Mouse (Mus musculus) CH12.LX (cell line): ENCODE results near the gene Cryaa. TPM values are rescaled to one million over a fixed set of nuclear protein-coding genes. Genes with fewer than 3 reads are reported as not detected.
"Not testable (repeated sequence)": the region's sequence is repeated elsewhere in the genome, so short reads cannot be mapped to it uniquely, and the experiment has no call there.

Source experiments
- DNase-seq: peaks from one replicate; pipeline ENCODE4 v3.0.0-alpha.2; 2013; ENCODE audit errors: extremely low read depth
- H3K27ac ChIP-seq: 2 replicates; pipeline ENCODE4 v1.5.1; 2012; ENCODE audit warnings: low read depth, mild to moderate bottlenecking, control low read depth, moderate library complexity; ENCODE audit not compliant: insufficient read depth
- H3K27me3 ChIP-seq: replicated peaks from 2 replicates; pipeline ENCODE3; 2012; ENCODE audit warnings: inconsistent platforms
- H3K36me3 ChIP-seq, 2 experiments: replicated peaks in 1 of 2; 2 replicates each; pipeline versions ENCODE3 to v1.6.1; 2012; ENCODE audit warnings: inconsistent platforms in 1 of 2, low read length in 1 of 2, mild to moderate bottlenecking in 1 of 2, mixed read lengths in 1 of 2, moderate library complexity in 1 of 2; ENCODE audit not compliant: control insufficient read depth in 1 of 2, insufficient read depth in 1 of 2
- H3K4me1 ChIP-seq, 2 experiments: 2 replicates each; pipeline ENCODE4 v1.6.1; 2012; ENCODE audit warnings: inconsistent platforms in 1 of 2, moderate library complexity in 1 of 2; ENCODE audit not compliant: insufficient read depth in 2 of 2, control insufficient read depth in 1 of 2
- H3K4me2 ChIP-seq: 2 replicates; pipeline ENCODE4 v1.6.1; 2012; ENCODE audit warnings: low read depth, mild to moderate bottlenecking, control low read depth; ENCODE audit not compliant: poor library complexity, insufficient read depth, severe bottlenecking
- H3K4me3 ChIP-seq, 3 experiments: fragments of 150-350 bp in 1 of 3; sonication (generic) in 1 of 3; replicated peaks in 1 of 3; 2 replicates each; pipeline versions ENCODE3 to v1.5.1; 2011 to 2012; ENCODE audit warnings: low read depth in 2 of 3, low read length in 2 of 3, mild to moderate bottlenecking in 2 of 3, moderate library complexity in 2 of 3, control low read depth in 1 of 3, improper control_type of control experiment in 1 of 3, inconsistent platforms in 1 of 3, mixed read lengths in 1 of 3; ENCODE audit not compliant: poor library complexity in 1 of 3
- H3K79me2 ChIP-seq: replicated peaks from 2 replicates; pipeline ENCODE4 v1.6.1; 2012; ENCODE audit warnings: mild to moderate bottlenecking, moderate library complexity; ENCODE audit not compliant: control insufficient read depth, poor library complexity, insufficient read depth, severe bottlenecking; ENCODE audit errors: extremely low read depth
- H3K9ac ChIP-seq: 2 replicates; pipeline ENCODE4 v1.6.1; 2012; ENCODE audit warnings: low read depth, mild to moderate bottlenecking, control low read depth, moderate library complexity; ENCODE audit not compliant: insufficient read depth
- H3K9me3 ChIP-seq: replicated peaks from 2 replicates; pipeline ENCODE3; 2012; ENCODE audit warnings: low read length, inconsistent platforms, mixed read lengths
- E2F4 ChIP-seq: IDR thresholded peaks from 2 replicates; pipeline ENCODE4 v1.6.1; 2011; ENCODE audit warnings: low read depth, low read length, improper control_type of control experiment; ENCODE audit not compliant: insufficient replicate concordance
- ETS1 ChIP-seq: conservative IDR thresholded peaks from 2 replicates; pipeline ENCODE4 v1.6.1; 2012; ENCODE audit warnings: low read depth, mild to moderate bottlenecking, inconsistent platforms, low read length, improper control_type of control experiment, moderate library complexity
- GABPA ChIP-seq: IDR thresholded peaks from 2 replicates; pipeline ENCODE4 v1.6.1; 2012; ENCODE audit warnings: low read depth, low read length, improper control_type of control experiment, inconsistent platforms; ENCODE audit not compliant: insufficient replicate concordance
- IRF4 ChIP-seq: IDR thresholded peaks from 2 replicates; pipeline ENCODE4 v1.6.1; 2014; ENCODE audit warnings: low read depth, mild to moderate bottlenecking, inconsistent platforms, low read length, improper control_type of control experiment
- JUN ChIP-seq: IDR thresholded peaks from 2 replicates; pipeline ENCODE4 v1.6.1; 2011; ENCODE audit warnings: low read depth, mild to moderate bottlenecking, low read length, improper control_type of control experiment, moderate library complexity; ENCODE audit not compliant: insufficient read depth
- JUND ChIP-seq: conservative IDR thresholded peaks from 2 replicates; pipeline ENCODE4 v1.6.1; 2011; ENCODE audit warnings: low read depth, low read length, improper control_type of control experiment
- KAT2A ChIP-seq: IDR thresholded peaks from 2 replicates; pipeline ENCODE4 v1.6.1; 2012; ENCODE audit warnings: low read length, improper control_type of control experiment, inconsistent platforms; ENCODE audit not compliant: insufficient replicate concordance
- MAX ChIP-seq: IDR thresholded peaks from 2 replicates; pipeline ENCODE4 v1.6.1; 2011; ENCODE audit warnings: low read length, improper control_type of control experiment
- MAZ ChIP-seq: IDR thresholded peaks from 2 replicates; pipeline ENCODE4 v1.6.1; 2012; ENCODE audit warnings: low read depth, mild to moderate bottlenecking, inconsistent platforms, low read length, improper control_type of control experiment, moderate library complexity
- MXI1 ChIP-seq: IDR thresholded peaks from 2 replicates; pipeline ENCODE4 v1.6.1; 2011; ENCODE audit warnings: mild to moderate bottlenecking, low read depth, low read length, improper control_type of control experiment
- NRF1 ChIP-seq: IDR thresholded peaks from 2 replicates; pipeline ENCODE4 v1.6.1; 2014; ENCODE audit warnings: low read depth, mild to moderate bottlenecking, inconsistent platforms, low read length, improper control_type of control experiment, moderate library complexity
- PAX5 ChIP-seq: IDR thresholded peaks from 2 replicates; pipeline ENCODE4 v1.6.1; 2012; ENCODE audit warnings: low read length, inconsistent platforms, mixed read lengths
- POLR2A ChIP-seq: IDR thresholded peaks from 2 replicates; pipeline ENCODE4 v1.6.1; 2011; ENCODE audit warnings: low read depth, mild to moderate bottlenecking, improper control_type of control experiment, low read length
- RCOR1 ChIP-seq: conservative IDR thresholded peaks from 2 replicates; pipeline ENCODE4 v1.6.1; 2012; ENCODE audit warnings: low read depth, mild to moderate bottlenecking, inconsistent platforms, low read length, improper control_type of control experiment
- UBTF ChIP-seq: IDR thresholded peaks from 2 replicates; pipeline ENCODE4 v1.6.1; 2012; ENCODE audit warnings: low read depth, mild to moderate bottlenecking, inconsistent platforms, low read length, improper control_type of control experiment, moderate library complexity
- USF2 ChIP-seq: conservative IDR thresholded peaks from 2 replicates; pipeline ENCODE4 v1.6.1; 2011; ENCODE audit warnings: low read depth, low read length, improper control_type of control experiment
- ZMIZ1 ChIP-seq: IDR thresholded peaks from 2 replicates; pipeline ENCODE4 v1.6.1; 2012; ENCODE audit warnings: low read depth, mild to moderate bottlenecking, inconsistent platforms, low read length, improper control_type of control experiment
- ZNF384 ChIP-seq: IDR thresholded peaks from 2 replicates; pipeline ENCODE4 v1.6.1; 2012; ENCODE audit warnings: low read depth, low read length, improper control_type of control experiment, inconsistent platforms
- dilution Hi-C: fragments of 300-500 bp; cut with MboI; formaldehyde crosslinking; loops from 2 replicates; pipeline ENCODE4 v1.14.3; 2020; ENCODE audit warnings: low sequenced_read_pairs; ENCODE audit not compliant: extremely low pct_unique_long_range_greater_than_20kb, extremely low pct_ligation_motif_present
- in situ Hi-C: fragments of 300-500 bp; cut with MboI; formaldehyde crosslinking; loops from 3 replicates; pipeline ENCODE4 v1.14.3; 2019; ENCODE audit warnings: low sequenced_read_pairs, low pct_ligation_motif_present, low pct_unique_long_range_greater_than_20kb, mixed read lengths
- polyA plus RNA-seq: library from polyadenylated mRNA; unstranded; fragments of >175 nt; gene quantifications from 2 replicates; pipeline ENCODE4 v1.2.1, GENCODE M21; 2012; ENCODE audit warnings: low read depth; ENCODE audit not compliant: insufficient read length
- total RNA-seq, 2 experiments: library from RNA; depleted of rRNA; stranded (reverse); fragments of 300-350 nt in 1 of 2; fragments of >200 nt in 1 of 2; gene quantifications; 2 replicates each; pipeline ENCODE4 v1.2.3; 2012 to 2014

The Cryaa gene
- total and polyA plus RNA-seq, 3 experiments = 0.51 TPM; not detected in 2

- no peaks in the 10 kb centered on the region for H3K27me3 ChIP-seq
- no peak overlapping the region for H3K4me2 ChIP-seq
- no peak overlapping the region for H3K27ac ChIP-seq
- TF ChIP-seq E2F4 = no peak
- TF ChIP-seq ZNF384 = 0 out of 2 replicates have a peak, but pooled peaks have one; percentile 0
- TF ChIP-seq, all 38 proteins: peak for 1
- no peak overlapping the region for H3K9ac ChIP-seq
- H3K4me1 ChIP-seq = peaks cover 23 to 37% of the 10 kb centered on the region in 2 experiments
- H3K79me2 ChIP-seq = no peaks in the 10 kb centered on the region
- H3K9me3 ChIP-seq = peaks cover 2% of the 10 kb centered on the region
- no peaks in the 10 kb centered on the region for H3K36me3 ChIP-seq
- no peak overlapping the region for H3K4me3 ChIP-seq
- DNase-seq = no peak
- dilution Hi-C loops (no loop called here), in situ Hi-C loops (loop anchor here (5.0 kb wide), 3 partner anchors 52 to 332 kb away; no protein-coding TSS in a partner anchor)
These were observed 17.3 kb downstream of the Cryaa start for GRCm38 (mm10) chr17:31694949-31695348.

GRCm38 (mm10) chr17:31695356-31695755 is 17.7 kb downstream of the Cryaa start:
- in situ Hi-C loops, DNase-seq, H3K27ac ChIP-seq, H3K36me3 ChIP-seq, H3K9me3 ChIP-seq, H3K27me3 ChIP-seq, H3K4me2 ChIP-seq, H3K79me2 ChIP-seq, H3K9ac ChIP-seq, dilution Hi-C loops, H3K4me3 ChIP-seq: not testable (repeated sequence)
- peaks cover 23 to 36% of the 10 kb centered on the region in 2 experiments for H3K4me1 ChIP-seq

GRCm38 (mm10) chr17:31698347-31698746 is 20.7 kb downstream of the Cryaa start:
- dilution Hi-C loops = no loop called here
- Histone ChIP-seq H3K36me3 (no peaks in the 10 kb centered on the region), H3K4me1 (peaks cover 19 to 20% of the 10 kb centered on the region in 2 experiments), H3K4me2 (no peak overlapping the region), H3K79me2 (no peaks in the 10 kb centered on the region)
- TF ChIP-seq GABPA (no peak), JUN (no peak), RCOR1 (no peak), MXI1 (no peak), USF2 (no peak), NRF1 (no peak), MAZ (no peak), ZMIZ1 (no peak), E2F4 (no peak), POLR2A (no peak), UBTF (no peak), ETS1 (no peak), JUND (no peak), KAT2A (no peak), MAX (no peak), IRF4 (no peak), PAX5 (no peak)
- TF ChIP-seq, all 38 proteins: peak for 0
- H3K27ac ChIP-seq = no peak overlapping the region
- H3K9me3 ChIP-seq = peaks cover 2% of the 10 kb centered on the region
- no peak overlapping the region for H3K9ac ChIP-seq
- no peak for DNase-seq
- H3K27me3 ChIP-seq = no peaks in the 10 kb centered on the region
- in situ Hi-C loops = no loop called here
- H3K4me3 ChIP-seq = no peak overlapping the region
